Comparison of ENCODE assay signal across 7 mouse cellular contexts in the genomic region with DNA sequence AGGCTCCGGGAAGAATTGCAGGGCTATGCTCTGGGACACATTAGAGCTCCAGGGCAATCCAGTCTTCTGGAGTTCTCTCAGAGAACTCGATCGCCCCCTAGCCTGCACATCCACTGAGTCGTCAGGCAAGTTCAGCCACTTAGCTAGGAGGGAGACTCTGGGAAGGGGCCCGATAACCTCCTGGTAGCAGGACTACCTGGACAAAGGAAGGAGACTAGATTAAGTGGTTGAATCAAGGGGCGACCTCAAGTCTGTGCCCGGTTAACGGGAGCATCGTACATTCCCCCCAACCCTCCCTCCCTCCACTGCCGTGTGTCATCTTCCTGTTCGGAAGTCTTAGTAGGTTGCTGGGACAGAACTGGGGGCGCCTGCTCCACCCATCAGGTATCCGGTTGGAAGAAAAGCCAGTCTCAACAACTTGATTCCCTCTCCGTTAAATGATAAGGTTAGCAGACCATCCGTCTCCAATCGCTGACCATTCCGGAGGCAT.
DNase-seq lines count a peak whose midpoint lies in the region; ATAC-seq and TF ChIP-seq lines count a peak whose summit lies in the region.

No protein-coding gene starts in this region.

- H3K4me3 ChIP-seq in embryonic facial prominence, embryonic 11.5 days (ENCODE audit: low read depth, low read length) = 0 out of 2 replicates have a peak overlapping the region, but pooled peaks have one; percentile 12
- H3K4me3 ChIP-seq in limb, embryonic 13.5 days = peak overlapping the region; percentile 60
- no peak overlapping the region for H3K4me3 ChIP-seq in midbrain, postnatal 0 days (ENCODE audit: low read depth, low read length)
- H3K4me3 ChIP-seq in stomach, embryonic 15.5 days (replicated peaks) = peak overlapping the region; percentile 20

- peak overlapping the region; percentile 38 for H3K4me2 ChIP-seq in embryonic facial prominence, embryonic 11.5 days (ENCODE audit: low read depth, low read length)
- peak overlapping the region; percentile 81 for H3K4me2 ChIP-seq in limb, embryonic 13.5 days (replicated peaks)
- peak overlapping the region; percentile 23 for H3K4me2 ChIP-seq in midbrain, postnatal 0 days (ENCODE audit: low read depth, low read length, poor library complexity, severe bottlenecking)
- peak overlapping the region; percentile 90 for H3K4me2 ChIP-seq in stomach, embryonic 15.5 days

- peak; percentile 77 for TF ChIP-seq CTCF in midbrain, postnatal 0 days (IDR thresholded peaks at IDR 0.05)

- no peak for ATAC-seq in embryonic facial prominence, embryonic 11.5 days (replicated peaks; ENCODE audit: insufficient number of reproducible peaks, low FRiP score, low TSS enrichment, low read depth)
- no peak for ATAC-seq in limb, embryonic 13.5 days (ENCODE audit: low FRiP score, low read depth)
- ATAC-seq in midbrain, postnatal 0 days (ENCODE audit: low FRiP score) = no peak
- ATAC-seq in stomach, embryonic 15.5 days (ENCODE audit: insufficient read depth, low FRiP score, low read depth) = no peak

- no peak overlapping the region for H3K9ac ChIP-seq in embryonic facial prominence, embryonic 11.5 days (replicated peaks; ENCODE audit: low read length)
- no peak overlapping the region for H3K9ac ChIP-seq in limb, embryonic 13.5 days
- H3K9ac ChIP-seq in midbrain, postnatal 0 days (replicated peaks; ENCODE audit: low read length, poor library complexity, severe bottlenecking) = no peak overlapping the region
- no peak overlapping the region for H3K9ac ChIP-seq in stomach, embryonic 15.5 days

- no peaks in the 10 kb centered on the region for H3K9me3 ChIP-seq in embryonic facial prominence, embryonic 11.5 days (replicated peaks; ENCODE audit: control insufficient read depth, low read length)
- H3K9me3 ChIP-seq in limb, embryonic 13.5 days = no peaks in the 10 kb centered on the region
- H3K9me3 ChIP-seq in midbrain, postnatal 0 days (ENCODE audit: low read length) = no peaks in the 10 kb centered on the region
- no peaks in the 10 kb centered on the region for H3K9me3 ChIP-seq in stomach, embryonic 15.5 days

- no peaks in the 10 kb centered on the region for H3K4me1 ChIP-seq in embryonic facial prominence, embryonic 11.5 days (ENCODE audit: control insufficient read depth, insufficient read depth, low read length)
- peaks cover 27% of the 10 kb centered on the region for H3K4me1 ChIP-seq in limb, embryonic 13.5 days
- no peaks in the 10 kb centered on the region for H3K4me1 ChIP-seq in midbrain, postnatal 0 days (ENCODE audit: insufficient read depth, low read length)
- H3K4me1 ChIP-seq in stomach, embryonic 15.5 days = peaks cover 7% of the 10 kb centered on the region; the same call in 1 of the 2 replicates

- no peaks in the 10 kb centered on the region for H3K36me3 ChIP-seq in embryonic facial prominence, embryonic 11.5 days (replicated peaks; ENCODE audit: control insufficient read depth, insufficient read depth, low read depth, low read length)
- H3K36me3 ChIP-seq in limb, embryonic 13.5 days = peaks cover 4% of the 10 kb centered on the region; the same call in 1 of the 2 replicates
- H3K36me3 ChIP-seq in midbrain, postnatal 0 days (ENCODE audit: insufficient read depth, low read length) = 0 out of 2 replicates have a peak, but pooled peaks cover 1% of the 10 kb centered on the region
- no peaks in the 10 kb centered on the region for H3K36me3 ChIP-seq in stomach, embryonic 15.5 days

- DNase-seq in adrenal gland, postnatal 14 days = peak; percentile 91
- peak; percentile 93 for DNase-seq in embryonic facial prominence, embryonic 11.5 days (ENCODE audit: low spot score)
- peak; percentile 90 for DNase-seq in heart, adult 8-10 months (ENCODE audit: low spot score)
- peak; percentile 94 for DNase-seq in kidney, adult 9 months
- DNase-seq in midbrain, postnatal 0 days (ENCODE audit: low spot score) = peak; percentile 86

- H3K27me3 ChIP-seq in embryonic facial prominence, embryonic 11.5 days (ENCODE audit: control insufficient read depth, insufficient read depth, low read length) = no peaks in the 10 kb centered on the region
- H3K27me3 ChIP-seq in limb, embryonic 13.5 days = peaks cover 10% of the 10 kb centered on the region
- H3K27me3 ChIP-seq in midbrain, postnatal 0 days (ENCODE audit: insufficient read depth, low read length) = no peaks in the 10 kb centered on the region
- H3K27me3 ChIP-seq in stomach, embryonic 15.5 days (replicated peaks) = no peaks in the 10 kb centered on the region

- no peak overlapping the region for H3K27ac ChIP-seq in embryonic facial prominence, embryonic 11.5 days (replicated peaks; ENCODE audit: low read depth, low read length)
- no peak overlapping the region for H3K27ac ChIP-seq in limb, embryonic 13.5 days
- H3K27ac ChIP-seq in midbrain, postnatal 0 days (ENCODE audit: low read depth, low read length) = no peak overlapping the region
- H3K27ac ChIP-seq in stomach, embryonic 15.5 days = no peak overlapping the region

- 16% methylated on average over 17 of the region's 17 CpGs for WGBS in embryonic facial prominence, embryonic 11.5 days
- 10% methylated on average over 17 of the region's 17 CpGs for WGBS in limb, embryonic 13.5 days
- WGBS in midbrain, postnatal 0 days = 25% methylated on average over 17 of the region's 17 CpGs
- WGBS in stomach, embryonic 15.5 days = 20% methylated on average over 17 of the region's 17 CpGs

Comparison
In these comparisons a context has a peak if more than half of its experiments do, and no peak if none do; other contexts are left out.
1. H3K4me2 ChIP-seq: peak in every context shown above with its lines; median percentile 90 in stomach, embryonic 15.5 days; 81 in limb, embryonic 13.5 days; 38 in embryonic facial prominence, embryonic 11.5 days; 23 in midbrain, postnatal 0 days.